Mouse (Mus musculus): ENCODE measurements around the gene Lbh.

DNA sequence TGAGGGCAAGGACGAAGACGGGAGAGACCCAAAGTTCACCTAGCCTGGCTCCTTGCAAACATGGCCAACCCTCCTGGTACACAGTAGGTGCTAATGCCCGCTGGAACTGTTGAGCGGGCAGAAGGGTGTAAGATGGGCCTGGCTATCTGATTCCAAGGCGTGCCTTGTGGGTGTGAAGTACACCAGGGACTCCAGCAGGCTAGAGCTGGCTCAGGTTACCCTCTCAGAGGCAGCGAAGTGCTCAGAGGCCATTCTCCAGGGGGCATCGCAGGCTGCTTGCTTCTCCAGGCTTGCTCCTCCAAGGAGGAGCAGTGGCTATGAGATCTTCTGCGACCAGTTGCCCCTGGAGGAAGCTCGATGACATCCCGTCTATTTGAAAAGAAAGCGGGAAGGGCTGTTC, 6.8 kb upstream of the Lbh start:
- TF ChIP-seq POLR2A (IDR thresholded peaks at IDR 0.05; ENCODE audit: control insufficient read depth, extremely low read depth, insufficient read depth, low read length, poor library complexity) = no peak
- no peak for TF ChIP-seq CTCF (IDR thresholded peaks at IDR 0.05; ENCODE audit: borderline replicate concordance, control insufficient read depth, extremely low read depth, insufficient read depth, low read length, poor library complexity)
